Mouse (Mus musculus) MEL (cell line): ENCODE data around the gene Tesc. TPM values are rescaled to one million over a fixed set of nuclear protein-coding genes. Genes with fewer than 3 reads are reported as not detected.

Experiments
- DNase-seq: peaks from one replicate; pipeline ENCODE4 v3.0.0; 2011; ENCODE audit warnings: low read depth, low spot score
- H3K27ac ChIP-seq: 2 replicates; pipeline ENCODE4 v1.5.1; 2012; ENCODE audit warnings: low read depth, mild to moderate bottlenecking, control low read depth, low read length, moderate library complexity; ENCODE audit not compliant: control insufficient read depth
- H3K27me3 ChIP-seq, 2 experiments: fragments of 150-350 bp in 1 of 2; sonication (generic) in 1 of 2; 2 replicates each; pipeline ENCODE4 v1.6.1; 2012; ENCODE audit warnings: low read length in 2 of 2, mild to moderate bottlenecking in 2 of 2, improper control_type of control experiment in 1 of 2, moderate library complexity in 1 of 2; ENCODE audit not compliant: insufficient read depth in 2 of 2, control insufficient read depth in 1 of 2
- H3K36me3 ChIP-seq, 2 experiments: 2 replicates each; pipeline ENCODE4 v1.6.1; 2012 to 2014; ENCODE audit warnings: low read length in 2 of 2, improper control_type of control experiment in 1 of 2, inconsistent platforms in 1 of 2, mild to moderate bottlenecking in 1 of 2; ENCODE audit not compliant: insufficient read depth in 2 of 2, control insufficient read depth in 1 of 2
- H3K4me1 ChIP-seq, 2 experiments: fragments of 150-350 bp in 1 of 2; sonication (generic) in 1 of 2; 2 replicates each; pipeline ENCODE4 v1.6.1; 2012; ENCODE audit warnings: low read length in 2 of 2, improper control_type of control experiment in 1 of 2, mild to moderate bottlenecking in 1 of 2; ENCODE audit not compliant: insufficient read depth in 2 of 2, control insufficient read depth in 1 of 2
- H3K4me3 ChIP-seq, 2 experiments: fragments of 150-350 bp in 1 of 2; sonication (generic) in 1 of 2; 2 replicates each; pipeline ENCODE4 v1.5.1; 2012; ENCODE audit warnings: low read depth in 2 of 2, low read length in 2 of 2, mild to moderate bottlenecking in 2 of 2, moderate library complexity in 2 of 2, control low read depth in 1 of 2, improper control_type of control experiment in 1 of 2; ENCODE audit not compliant: control insufficient read depth in 1 of 2, insufficient read depth in 1 of 2
- H3K79me2 ChIP-seq: 2 replicates; pipeline ENCODE4 v1.6.1; 2012; ENCODE audit warnings: mild to moderate bottlenecking, low read length, moderate library complexity; ENCODE audit not compliant: control insufficient read depth, poor library complexity, insufficient read depth
- H3K9ac ChIP-seq: 2 replicates; pipeline ENCODE4 v1.6.1; 2012; ENCODE audit warnings: low read depth, mild to moderate bottlenecking, control low read depth, low read length, moderate library complexity; ENCODE audit not compliant: control insufficient read depth, poor library complexity, severe bottlenecking
- H3K9me3 ChIP-seq: fragments of 150-350 bp; sonication (generic); replicated peaks from 2 replicates; pipeline ENCODE4 v1.6.1; 2012; ENCODE audit warnings: mild to moderate bottlenecking, low read length, improper control_type of control experiment, moderate library complexity; ENCODE audit not compliant: insufficient read depth
- BHLHE40 ChIP-seq: IDR thresholded peaks from 2 replicates; pipeline ENCODE4 v1.6.1; 2012; ENCODE audit warnings: low read depth, mild to moderate bottlenecking, inconsistent platforms, low read length, improper control_type of control experiment, borderline replicate concordance
- CHD2 ChIP-seq: IDR thresholded peaks from 2 replicates; pipeline ENCODE4 v1.6.1; 2011; ENCODE audit warnings: low read length, improper control_type of control experiment
- CTCF ChIP-seq, 3 experiments: IDR thresholded peaks in 2 of 3; conservative IDR thresholded peaks in 1 of 3; 2 replicates each; pipeline ENCODE4 v1.5.1; 2011 to 2012; ENCODE audit warnings: low read length in 3 of 3, low read depth in 2 of 3, mild to moderate bottlenecking in 2 of 3, improper control_type of control experiment in 1 of 3, inconsistent platforms in 1 of 3, mixed read lengths in 1 of 3, moderate library complexity in 1 of 3; ENCODE audit not compliant: control insufficient read depth in 1 of 3, insufficient read depth in 1 of 3, poor library complexity in 1 of 3, severe bottlenecking in 1 of 3
- ETS1 ChIP-seq: IDR thresholded peaks from 2 replicates; pipeline ENCODE4 v1.6.1; 2012; ENCODE audit warnings: low read depth, mild to moderate bottlenecking, inconsistent platforms, low read length, improper control_type of control experiment, moderate library complexity
- GABPA ChIP-seq: IDR thresholded peaks from 2 replicates; pipeline ENCODE4 v1.6.1; 2012; ENCODE audit warnings: low read depth, mild to moderate bottlenecking, inconsistent platforms, low read length, improper control_type of control experiment, moderate library complexity
- MAFK ChIP-seq: IDR thresholded peaks from 2 replicates; pipeline ENCODE4 v1.6.1; 2011; ENCODE audit warnings: low read depth, mild to moderate bottlenecking, low read length, improper control_type of control experiment, borderline replicate concordance
- MAX ChIP-seq: IDR thresholded peaks from 2 replicates; pipeline ENCODE4 v1.6.1; 2011; ENCODE audit warnings: low read length, improper control_type of control experiment
- MAZ ChIP-seq: IDR thresholded peaks from 2 replicates; pipeline ENCODE4 v1.6.1; 2012; ENCODE audit warnings: low read depth, mild to moderate bottlenecking, inconsistent platforms, low read length, improper control_type of control experiment
- POLR2A ChIP-seq, 2 experiments: IDR thresholded peaks; 2 replicates each; pipeline ENCODE4 v1.6.1; 2011 to 2012; ENCODE audit warnings: low read length in 2 of 2, mild to moderate bottlenecking in 2 of 2, control low read depth in 1 of 2, improper control_type of control experiment in 1 of 2, low read depth in 1 of 2, moderate library complexity in 1 of 2; ENCODE audit not compliant: control insufficient read depth in 1 of 2, insufficient read depth in 1 of 2, poor library complexity in 1 of 2
- POLR2AphosphoS2 ChIP-seq: IDR thresholded peaks from 2 replicates; pipeline ENCODE4 v1.6.1; 2011; ENCODE audit warnings: low read length, improper control_type of control experiment
- RCOR1 ChIP-seq: IDR thresholded peaks from 2 replicates; pipeline ENCODE4 v1.6.1; 2012; ENCODE audit warnings: low read depth, mild to moderate bottlenecking, inconsistent platforms, low read length, improper control_type of control experiment
- TAL1 ChIP-seq: IDR thresholded peaks from 2 replicates; pipeline ENCODE4 v1.6.1; 2012; ENCODE audit warnings: mild to moderate bottlenecking, inconsistent platforms, low read length, moderate library complexity, mixed read lengths
- TCF12 ChIP-seq: IDR thresholded peaks from 2 replicates; pipeline ENCODE4 v1.6.1; 2014; ENCODE audit warnings: low read depth, mild to moderate bottlenecking, inconsistent platforms, low read length, improper control_type of control experiment, moderate library complexity
- UBTF ChIP-seq: IDR thresholded peaks from 2 replicates; pipeline ENCODE4 v1.6.1; 2012; ENCODE audit warnings: low read depth, mild to moderate bottlenecking, inconsistent platforms, low read length, improper control_type of control experiment, moderate library complexity, borderline replicate concordance; ENCODE audit not compliant: insufficient read depth
- ZMIZ1 ChIP-seq: IDR thresholded peaks from 2 replicates; pipeline ENCODE4 v1.6.1; 2012; ENCODE audit warnings: low read depth, mild to moderate bottlenecking, inconsistent platforms, low read length, improper control_type of control experiment, moderate library complexity
- ZNF384 ChIP-seq: IDR thresholded peaks from 2 replicates; pipeline ENCODE4 v1.6.1; 2012; ENCODE audit warnings: low read depth, mild to moderate bottlenecking, inconsistent platforms, low read length, improper control_type of control experiment
- polyA plus RNA-seq, 2 experiments: library from polyadenylated mRNA; stranded (reverse) in 1 of 2; unstranded in 1 of 2; fragments of >175 nt in 1 of 2; fragments of >200 nt in 1 of 2; gene quantifications; 2 replicates each; pipeline versions ENCODE4 v1.2.1 to v1.2.4; 2012; ENCODE audit warnings: low replicate concordance in 2 of 2, low read depth in 1 of 2; ENCODE audit not compliant: insufficient read length in 2 of 2, insufficient read depth in 1 of 2, missing spikeins in 1 of 2
- total RNA-seq: library from RNA; depleted of rRNA; stranded (reverse); fragments of 300-350 nt; gene quantifications from 2 replicates; pipeline ENCODE4 v1.2.3, GENCODE M21; 2012

Gene Tesc
- total and polyA plus RNA-seq, 3 experiments = 0.07 TPM; not detected in 2

DNA sequence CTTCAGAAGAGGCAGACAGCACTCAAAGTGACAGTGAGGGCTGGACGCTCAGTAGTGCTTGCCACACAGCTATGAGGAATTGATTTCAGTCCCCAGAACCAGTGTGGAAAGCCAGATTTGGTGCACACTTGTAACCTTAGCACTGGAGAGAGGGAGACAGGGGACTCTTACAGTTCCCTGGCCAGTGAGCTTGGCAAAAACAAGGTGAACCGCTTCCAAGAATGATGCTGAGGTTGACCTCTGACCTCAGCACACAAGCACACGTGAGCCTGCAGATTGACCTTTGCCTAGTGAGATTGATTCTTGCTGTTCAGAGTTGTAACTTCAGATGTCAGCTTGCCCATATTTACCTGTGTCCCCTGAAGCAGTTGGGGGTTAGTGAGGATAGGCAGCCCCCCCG, 41.2 kb upstream of the Tesc start:
- Histone ChIP-seq H3K9me3 (no peaks in the 10 kb centered on the region), H3K79me2 (no peaks in the 10 kb centered on the region), H3K4me3 (no peak overlapping the region), H3K27me3 (no peaks in the 10 kb centered on the region), H3K9ac (no peak overlapping the region), H3K36me3 (no peaks in the 10 kb centered on the region), H3K4me1 (no peaks in the 10 kb centered on the region), H3K27ac (no peak overlapping the region)
- DNase-seq = no peak
- no peak for TF ChIP-seq TAL1
- TF ChIP-seq ZMIZ1 = no peak
- TF ChIP-seq MAFK = no peak
- TF ChIP-seq ZNF384 = no peak
- TF ChIP-seq TCF12 = no peak
- TF ChIP-seq GABPA = no peak
- no peak for TF ChIP-seq MAX
- no peak for TF ChIP-seq RCOR1
- TF ChIP-seq BHLHE40 = no peak
- TF ChIP-seq POLR2A (IDR thresholded peaks at IDR 0.05; ENCODE audit: control insufficient read depth in 1 of 2, insufficient read depth in 1 of 2, low read depth in 1 of 2, low read length in 2 of 2, poor library complexity in 1 of 2) = no peak

DNA sequence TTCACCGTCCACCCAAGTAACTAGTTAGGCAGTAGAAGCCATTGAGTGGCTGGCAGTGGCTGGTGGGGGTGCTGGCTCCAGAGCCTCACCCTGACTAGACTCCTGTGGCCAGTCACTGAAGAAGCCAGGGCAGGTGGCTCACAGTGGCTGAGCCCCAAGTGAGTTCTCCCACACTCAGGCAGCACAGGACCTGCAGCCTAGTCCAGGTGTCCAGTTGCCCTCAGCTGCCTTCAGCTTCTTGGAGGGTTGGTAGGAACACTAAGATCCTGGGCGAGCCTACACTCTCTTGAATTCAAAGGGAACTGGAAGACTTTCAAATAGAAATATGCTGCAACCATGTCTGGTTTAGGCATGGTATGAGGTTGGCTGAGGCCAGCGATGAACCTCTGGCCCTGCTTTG, 39.7 kb upstream of the Tesc start:
- DNase-seq = no peak
- Histone ChIP-seq H3K9ac (no peak overlapping the region), H3K36me3 (no peaks in the 10 kb centered on the region), H3K4me1 (no peaks in the 10 kb centered on the region), H3K4me3 (no peak overlapping the region), H3K79me2 (no peaks in the 10 kb centered on the region), H3K9me3 (no peaks in the 10 kb centered on the region), H3K27me3 (no peaks in the 10 kb centered on the region), H3K27ac (no peak overlapping the region)
- TF ChIP-seq CHD2 (no peak), UBTF (no peak), ETS1 (no peak), POLR2AphosphoS2 (no peak), TAL1 (no peak), CTCF (IDR thresholded peaks at IDR 0.05 in 2 of 3, conservative IDR thresholded peaks at IDR 0.05 in 1 of 3; ENCODE audit: control insufficient read depth in 1 of 3, insufficient read depth in 1 of 3, low read depth in 2 of 3, low read length in 3 of 3, poor library complexity in 1 of 3, severe bottlenecking in 1 of 3) (no peak)

DNA sequence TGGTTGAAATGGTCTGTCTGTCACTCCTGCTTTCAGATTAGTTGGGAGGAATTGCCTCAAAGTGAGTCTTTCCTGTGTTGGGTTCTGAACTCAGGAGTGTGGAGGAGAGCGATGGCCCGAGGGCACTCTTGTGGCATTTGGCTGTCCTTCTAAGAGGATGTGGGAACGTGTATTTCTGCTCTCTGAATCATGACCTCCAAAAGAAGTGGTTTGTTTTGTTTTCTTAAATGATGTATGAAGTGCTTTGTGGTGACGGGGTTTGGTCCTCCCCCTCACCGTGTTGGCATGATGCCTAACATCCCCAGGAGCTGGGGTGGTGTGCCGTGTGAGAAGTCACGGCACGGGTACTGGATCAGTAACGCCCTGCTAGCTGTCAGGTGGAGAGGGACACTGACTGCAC, 39.2 kb upstream of the Tesc start:
- no peaks in the 10 kb centered on the region for H3K36me3 ChIP-seq
- H3K27ac ChIP-seq = no peak overlapping the region
- no peaks in the 10 kb centered on the region for H3K79me2 ChIP-seq
- no peaks in the 10 kb centered on the region for H3K4me1 ChIP-seq
- no peak for TF ChIP-seq MAZ
- H3K27me3 ChIP-seq = no peaks in the 10 kb centered on the region
- no peaks in the 10 kb centered on the region for H3K9me3 ChIP-seq
- H3K9ac ChIP-seq = no peak overlapping the region
- no peak for DNase-seq
- H3K4me3 ChIP-seq = no peak overlapping the region
